Mouse (Mus musculus): Measurements from ENCODE around the gene Ccdc63. TPM values are rescaled to one million over a fixed set of nuclear protein-coding genes. Genes with fewer than 3 reads are reported as not detected.

The Ccdc63 gene
- polyA plus RNA-seq, 1 experiment from 2014 or later = not detected

DNA sequence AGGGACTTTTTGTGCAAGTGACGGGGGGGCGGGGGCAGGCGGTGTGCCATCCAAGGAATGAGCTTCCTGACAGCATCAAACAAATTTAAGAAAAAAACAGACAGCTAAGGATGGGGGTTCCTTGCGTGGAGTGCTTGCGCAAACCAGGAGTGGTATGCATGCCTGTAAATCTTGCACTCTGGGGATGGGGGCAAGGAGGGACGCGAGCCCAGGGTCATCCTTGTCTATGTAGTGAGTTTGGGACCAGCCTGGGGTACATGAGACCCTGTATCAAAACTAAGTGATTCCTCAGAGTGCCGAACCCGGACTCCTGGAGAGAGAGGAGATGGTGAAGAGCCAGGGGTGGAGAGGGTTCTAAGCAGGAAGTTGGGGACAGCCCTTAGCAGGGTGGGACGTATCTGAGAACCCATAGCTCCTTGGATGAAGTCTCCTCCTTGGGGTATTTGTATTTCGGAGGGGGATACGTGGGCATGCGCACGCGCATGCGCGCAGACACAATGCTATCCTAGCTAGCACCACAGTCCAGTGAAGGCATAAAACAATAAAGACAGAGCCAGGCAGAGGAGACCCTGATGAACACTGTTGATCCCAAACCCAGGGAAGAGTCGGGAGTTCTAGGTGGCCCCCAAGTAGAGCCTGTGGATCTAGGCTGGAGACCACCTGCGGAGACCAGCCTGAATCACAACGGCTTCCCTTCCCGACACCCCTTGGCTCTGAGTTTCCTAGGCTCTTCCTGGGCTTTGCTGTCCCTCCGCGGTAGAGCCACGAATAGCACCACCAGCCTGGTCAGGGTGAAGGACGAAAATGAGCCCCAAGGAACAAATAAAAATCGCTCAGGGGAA lies 29.3 kb downstream of the Ccdc63 start:
- 0 out of 2 replicates have a peak, but pooled peaks cover 5% of the 10 kb centered on the region for H3K4me1 ChIP-seq
- H3K36me3 ChIP-seq = no peaks in the 10 kb centered on the region
- no peaks in the 10 kb centered on the region for H3K27me3 ChIP-seq
- no peak overlapping the region for H3K27ac ChIP-seq
- ATAC-seq (replicated peaks; ENCODE audit: low FRiP score) = no peak
- H3K4me2 ChIP-seq = peak overlapping the region; percentile 36
- H3K9ac ChIP-seq = no peak overlapping the region
- WGBS = 68% methylated on average over 26 of the region's 26 CpGs
- H3K4me3 ChIP-seq (replicated peaks) = peak overlapping the region; percentile 7; the same call in 1 of the 2 replicates
- 0 out of 2 replicates have a peak, but pooled peaks cover 3% of the 10 kb centered on the region for H3K9me3 ChIP-seq (replicated peaks)

DNA sequence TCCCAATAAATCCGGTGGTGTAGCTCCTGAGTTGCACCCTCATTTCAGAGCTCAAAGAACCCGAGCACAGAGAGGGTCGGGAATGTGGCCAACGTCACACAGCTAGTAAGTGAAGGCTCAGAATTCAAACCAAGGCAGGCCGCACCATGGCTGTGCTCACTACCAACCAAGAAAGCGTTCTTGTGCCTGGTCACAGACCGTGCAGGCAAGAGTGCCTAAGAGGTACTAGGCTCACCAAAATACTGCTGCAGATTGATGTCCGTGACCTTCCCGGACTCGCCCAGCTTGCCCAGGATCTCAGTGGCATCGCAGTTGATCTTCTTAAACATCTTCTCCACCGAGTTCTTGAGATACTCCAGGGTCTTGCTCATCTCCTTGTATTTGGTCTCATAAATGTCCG lies 30.0 kb downstream of the Ccdc63 start:
- Histone ChIP-seq H3K9ac (no peak overlapping the region), H3K36me3 (no peaks in the 10 kb centered on the region), H3K9me3 (replicated peaks) (no peaks in the 10 kb centered on the region), H3K27ac (no peak overlapping the region), H3K4me1 (0 out of 2 replicates have a peak, but pooled peaks cover 5% of the 10 kb centered on the region), H3K4me3 (replicated peaks) (no peak overlapping the region), H3K27me3 (no peaks in the 10 kb centered on the region), H3K4me2 (no peak overlapping the region)
- no peak for ATAC-seq (replicated peaks; ENCODE audit: low FRiP score)
- WGBS = 93% methylated on average over 13 of the region's 13 CpGs

DNA sequence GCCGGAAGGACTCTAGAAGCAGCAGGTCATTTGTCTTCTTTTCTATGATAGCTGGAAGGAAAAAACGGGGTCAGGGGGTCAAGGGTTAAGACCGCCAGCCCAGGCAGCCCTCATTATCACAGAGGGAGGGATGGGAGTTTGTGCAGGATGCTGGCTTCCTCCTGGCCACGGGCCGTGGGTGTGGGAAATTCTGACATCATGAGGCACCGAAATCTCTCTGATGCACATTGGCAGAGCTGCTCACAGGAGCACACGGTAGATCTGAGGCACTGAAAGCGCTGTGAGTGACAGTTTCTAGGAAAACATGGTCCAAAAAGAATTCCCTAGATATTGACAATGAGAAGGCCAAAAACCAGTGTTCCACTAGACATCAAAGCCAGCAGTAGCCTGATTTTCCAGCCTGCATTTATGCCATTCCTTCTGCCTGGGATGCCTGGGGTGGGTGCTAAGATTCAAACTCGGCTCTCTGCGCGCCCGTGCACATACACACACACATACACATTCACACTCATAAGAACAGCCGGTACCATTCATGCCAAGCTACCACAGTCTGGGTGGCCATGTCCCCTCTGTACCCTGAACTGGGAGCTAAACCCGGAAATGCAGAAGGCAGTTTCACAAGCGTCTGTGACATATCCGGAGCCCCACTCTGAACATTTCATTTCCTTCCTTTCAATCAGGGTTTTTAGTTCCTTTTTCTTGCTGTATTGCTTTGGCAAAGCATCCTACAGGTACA lies 31.1 kb downstream of the Ccdc63 start:
- Histone ChIP-seq H3K27ac (no peak overlapping the region), H3K9ac (no peak overlapping the region), H3K4me2 (no peak overlapping the region), H3K27me3 (no peaks in the 10 kb centered on the region), H3K4me1 (0 out of 2 replicates have a peak, but pooled peaks cover 5% of the 10 kb centered on the region), H3K9me3 (replicated peaks) (no peaks in the 10 kb centered on the region), H3K36me3 (no peaks in the 10 kb centered on the region), H3K4me3 (replicated peaks) (no peak overlapping the region)
- WGBS = 54% methylated on average over 16 of the region's 16 CpGs
- no peak for ATAC-seq (replicated peaks; ENCODE audit: low FRiP score)

DNA sequence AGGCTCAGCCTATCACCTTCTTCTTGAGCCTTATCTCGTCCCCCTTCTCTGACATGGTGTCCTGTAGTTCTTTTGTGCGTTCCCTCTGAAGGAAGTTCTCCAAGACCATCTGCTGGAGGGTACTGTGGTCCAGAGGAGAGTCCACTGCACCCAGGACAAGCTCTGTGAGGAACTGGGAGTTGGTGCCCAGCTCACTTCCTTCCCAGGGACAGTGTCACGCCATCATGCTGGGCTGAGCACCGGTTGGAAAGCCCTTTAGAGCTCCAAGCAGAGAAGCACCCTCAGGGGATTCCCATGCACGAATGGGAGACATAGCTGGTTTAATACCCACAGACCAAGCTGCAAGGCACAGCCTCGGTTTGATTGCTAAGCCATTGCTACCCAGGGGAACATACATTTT lies 32.5 kb downstream of the Ccdc63 start:
- 73% methylated on average over 6 of the region's 6 CpGs for WGBS
- H3K4me3 ChIP-seq (replicated peaks) = no peak overlapping the region
- no peak overlapping the region for H3K4me2 ChIP-seq
- H3K4me1 ChIP-seq = peaks cover 7% of the 10 kb centered on the region
- ATAC-seq (replicated peaks; ENCODE audit: low FRiP score) = no peak
- no peak overlapping the region for H3K9ac ChIP-seq
- 0 out of 2 replicates have a peak, but pooled peaks cover 3% of the 10 kb centered on the region for H3K27me3 ChIP-seq
- no peaks in the 10 kb centered on the region for H3K36me3 ChIP-seq
- H3K9me3 ChIP-seq (replicated peaks) = no peaks in the 10 kb centered on the region
- no peak overlapping the region for H3K27ac ChIP-seq

DNA sequence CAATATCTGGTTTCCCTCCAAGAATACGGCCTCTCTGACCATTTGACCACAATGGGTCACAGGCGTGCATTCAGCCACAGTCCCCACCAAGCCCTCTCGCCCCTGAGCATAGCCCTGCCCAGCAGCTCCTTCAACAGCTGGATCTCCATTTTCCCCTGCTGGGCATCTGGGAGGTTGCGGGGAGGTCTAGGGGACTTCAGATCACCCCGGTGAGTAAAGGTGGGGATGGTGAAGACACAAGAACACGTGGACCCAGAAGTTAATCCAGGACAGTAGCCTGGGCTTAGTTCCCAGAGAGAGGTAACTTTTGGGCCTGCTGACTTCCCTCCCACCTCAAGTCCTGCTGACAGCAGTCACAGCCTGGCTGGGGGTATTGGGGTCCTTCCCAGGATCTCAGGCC lies 34.4 kb downstream of the Ccdc63 start:
- no peak overlapping the region for H3K27ac ChIP-seq
- no peak overlapping the region for H3K4me2 ChIP-seq
- H3K27me3 ChIP-seq = peaks cover 21% of the 10 kb centered on the region
- H3K4me3 ChIP-seq (replicated peaks) = no peak overlapping the region
- peaks cover 14% of the 10 kb centered on the region for H3K4me1 ChIP-seq
- H3K9ac ChIP-seq = no peak overlapping the region
- WGBS = 77% methylated on average over 6 of the region's 6 CpGs
- no peak for ATAC-seq (replicated peaks; ENCODE audit: low FRiP score)
- no peaks in the 10 kb centered on the region for H3K36me3 ChIP-seq
- no peaks in the 10 kb centered on the region for H3K9me3 ChIP-seq (replicated peaks)

DNA sequence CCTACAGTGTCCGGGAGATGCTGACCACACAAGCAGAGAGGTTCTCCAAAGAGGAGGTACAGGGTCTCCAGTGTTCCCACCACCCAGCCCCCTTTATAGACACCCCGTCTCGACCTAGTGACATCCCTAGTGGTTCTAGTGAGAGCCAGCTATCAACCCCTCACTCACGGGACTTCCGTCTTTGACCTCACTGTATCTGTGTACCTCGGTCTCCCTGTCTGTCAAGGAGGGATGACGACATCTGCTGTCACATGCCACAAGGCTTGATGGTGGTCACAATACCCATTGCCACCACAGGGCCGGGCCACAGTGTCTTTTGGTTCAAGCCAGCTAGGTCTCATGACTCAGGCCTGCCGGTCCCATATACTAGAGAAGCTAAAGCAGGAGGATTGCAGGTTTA lies 35.6 kb downstream of the Ccdc63 start:
- Histone ChIP-seq H3K4me1 (peaks cover 14% of the 10 kb centered on the region), H3K9ac (no peak overlapping the region), H3K4me2 (no peak overlapping the region), H3K4me3 (replicated peaks) (no peak overlapping the region), H3K36me3 (no peaks in the 10 kb centered on the region), H3K27ac (no peak overlapping the region), H3K9me3 (replicated peaks) (no peaks in the 10 kb centered on the region), H3K27me3 (peaks cover 30% of the 10 kb centered on the region)
- ATAC-seq (replicated peaks; ENCODE audit: low FRiP score) = no peak
- 90% methylated on average over 9 of the region's 9 CpGs for WGBS

DNA sequence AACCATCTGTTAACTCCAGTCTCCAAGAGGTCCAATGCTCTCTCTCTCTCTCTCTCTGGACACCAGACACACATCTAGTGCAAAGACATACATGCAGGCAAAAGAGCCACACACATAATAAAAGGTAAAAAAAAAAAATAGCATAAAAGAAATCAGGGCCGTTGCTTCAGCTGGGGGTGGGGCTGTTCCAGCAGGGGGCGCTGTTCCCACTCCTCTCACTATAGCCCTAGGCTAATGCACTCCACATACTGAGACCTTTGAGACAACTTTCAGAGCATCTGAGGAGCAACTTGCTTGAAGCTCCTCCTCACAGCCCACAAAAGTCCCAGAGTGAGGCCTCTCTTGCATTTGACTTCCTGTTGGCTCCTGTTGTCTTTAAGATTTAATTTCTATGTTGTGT lies 36.4 kb downstream of the Ccdc63 start:
- Histone ChIP-seq H3K27me3 (peaks cover 32% of the 10 kb centered on the region), H3K9me3 (replicated peaks) (no peaks in the 10 kb centered on the region), H3K4me1 (peaks cover 13% of the 10 kb centered on the region), H3K36me3 (no peaks in the 10 kb centered on the region), H3K4me2 (no peak overlapping the region), H3K4me3 (replicated peaks) (no peak overlapping the region), H3K9ac (no peak overlapping the region), H3K27ac (no peak overlapping the region)
- ATAC-seq (replicated peaks; ENCODE audit: low FRiP score) = no peak
- WGBS = 36% methylated on average over 2 of the region's 2 CpGs

DNA sequence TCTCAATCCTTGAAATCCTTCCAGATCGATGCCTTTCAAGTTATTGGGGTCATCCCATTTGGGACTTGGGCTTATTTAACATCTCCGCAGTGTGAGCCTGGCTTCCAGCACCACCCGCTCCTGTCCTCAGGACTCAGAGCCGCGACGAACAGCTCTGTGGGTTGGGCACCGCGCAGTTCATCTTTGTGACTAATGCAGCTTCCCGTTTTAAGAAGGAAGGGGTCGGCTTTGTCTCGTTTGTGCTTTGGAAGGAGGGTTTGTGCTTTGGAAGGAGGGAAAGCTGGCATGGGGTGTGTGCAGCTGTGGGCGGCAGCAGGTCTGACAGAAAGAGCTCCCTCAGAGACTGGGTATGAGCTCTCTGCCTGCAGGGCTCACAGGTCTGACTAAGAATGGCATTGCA lies 37.5 kb downstream of the Ccdc63 start:
- Histone ChIP-seq H3K27me3 (peaks cover 32% of the 10 kb centered on the region), H3K36me3 (no peaks in the 10 kb centered on the region), H3K9me3 (replicated peaks) (no peaks in the 10 kb centered on the region), H3K9ac (no peak overlapping the region), H3K4me3 (replicated peaks) (0 out of 2 replicates have a peak overlapping the region, but pooled peaks have one; percentile 9), H3K27ac (no peak overlapping the region), H3K4me1 (peaks cover 9% of the 10 kb centered on the region), H3K4me2 (peak overlapping the region; percentile 40)
- ATAC-seq (replicated peaks; ENCODE audit: low FRiP score) = no peak
- WGBS = 38% methylated on average over 12 of the region's 12 CpGs

DNA sequence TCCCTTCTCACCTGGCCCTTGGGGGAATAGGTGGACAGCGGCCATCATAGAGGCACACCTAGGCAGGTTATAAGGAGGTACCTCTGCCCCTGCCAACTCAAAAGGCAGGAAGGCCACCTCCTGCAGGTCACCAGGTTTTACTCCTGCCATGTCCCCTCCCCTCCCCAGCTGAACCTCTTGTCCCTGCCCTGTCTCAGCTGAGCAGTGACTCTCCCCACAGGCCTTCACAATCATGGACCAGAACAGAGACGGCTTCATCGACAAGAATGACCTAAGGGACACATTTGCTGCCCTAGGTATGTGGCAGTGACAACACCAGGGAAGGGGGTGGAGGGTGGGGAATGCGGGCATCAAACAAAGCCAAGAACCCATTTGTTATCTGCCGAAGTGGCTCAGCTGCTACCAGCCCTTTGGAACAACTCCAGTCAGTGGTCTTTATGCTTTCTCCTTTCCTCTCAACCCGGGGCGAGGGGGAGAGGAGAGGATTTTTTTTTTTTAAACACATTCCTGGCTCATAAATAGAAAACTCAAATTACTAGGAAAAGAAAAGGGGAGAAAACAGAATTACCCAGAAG lies 38.1 kb downstream of the Ccdc63 start:
- no peak overlapping the region for H3K9ac ChIP-seq

DNA sequence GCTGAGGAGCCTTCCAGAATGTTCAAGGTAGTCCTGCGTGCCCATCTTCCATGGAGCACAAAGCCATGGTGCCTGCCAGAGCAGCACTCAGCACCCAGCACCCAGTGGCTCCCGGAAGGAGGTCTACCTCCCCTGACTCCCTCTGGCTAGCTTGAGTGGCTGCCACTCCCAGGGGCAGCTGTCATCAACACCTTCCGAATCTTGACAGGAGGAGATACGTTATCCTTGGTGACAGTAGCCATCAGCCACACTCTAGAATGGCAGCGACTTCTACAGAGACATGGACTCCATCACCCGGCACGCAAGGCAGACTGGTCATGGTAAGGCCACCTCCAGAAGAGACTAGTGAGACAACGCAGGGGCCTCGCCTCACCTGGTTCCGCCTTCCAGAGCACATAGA lies 46.2 kb downstream of the Ccdc63 start:
- no peak for ATAC-seq (replicated peaks; ENCODE audit: low FRiP score)
- 89% methylated on average over 10 of the region's 10 CpGs for WGBS
- no peaks in the 10 kb centered on the region for H3K27me3 ChIP-seq
- H3K4me3 ChIP-seq (replicated peaks) = no peak overlapping the region
- no peaks in the 10 kb centered on the region for H3K9me3 ChIP-seq (replicated peaks)
- no peak overlapping the region for H3K9ac ChIP-seq
- H3K36me3 ChIP-seq = no peaks in the 10 kb centered on the region
- peaks cover 10% of the 10 kb centered on the region for H3K4me1 ChIP-seq
- H3K4me2 ChIP-seq = no peak overlapping the region
- H3K27ac ChIP-seq = no peak overlapping the region

More for the DNA sequence above, 38.1 kb downstream of the Ccdc63 start:
- Histone ChIP-seq H3K9me3 (replicated peaks) (no peaks in the 10 kb centered on the region), H3K27me3 (peaks cover 32% of the 10 kb centered on the region), H3K27ac (no peak overlapping the region), H3K4me2 (peak overlapping the region; percentile 40), H3K4me3 (replicated peaks) (0 out of 2 replicates have a peak overlapping the region, but pooled peaks have one; percentile 9), H3K36me3 (no peaks in the 10 kb centered on the region), H3K4me1 (peaks cover 9% of the 10 kb centered on the region)
- WGBS = 27% methylated on average over 7 of the region's 7 CpGs
- no peak for ATAC-seq (replicated peaks; ENCODE audit: low FRiP score)

DNA sequence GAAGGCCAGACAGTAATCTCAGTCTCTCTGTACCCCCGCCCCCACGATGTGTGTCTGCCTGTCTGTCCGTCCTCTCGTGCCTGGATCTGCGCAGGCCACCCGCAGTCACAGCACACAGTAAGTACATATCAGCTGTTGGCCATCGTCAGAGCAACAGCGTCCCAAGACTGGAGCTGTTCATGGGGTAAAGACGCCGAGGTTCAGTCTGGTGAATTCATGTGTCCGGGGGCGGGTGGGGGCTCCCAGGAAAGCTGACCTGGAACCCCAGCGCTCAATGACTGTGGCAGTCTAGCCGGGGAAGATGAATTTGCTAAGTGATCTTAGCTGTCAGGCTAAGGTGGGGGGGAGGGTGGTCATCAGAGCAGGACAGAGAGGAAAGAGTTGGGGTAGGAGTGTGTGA lies 46.9 kb downstream of the Ccdc63 start:
- Histone ChIP-seq H3K4me1 (peaks cover 10% of the 10 kb centered on the region), H3K27ac (no peak overlapping the region), H3K9me3 (replicated peaks) (no peaks in the 10 kb centered on the region), H3K36me3 (no peaks in the 10 kb centered on the region), H3K9ac (no peak overlapping the region), H3K27me3 (no peaks in the 10 kb centered on the region), H3K4me3 (replicated peaks) (no peak overlapping the region), H3K4me2 (no peak overlapping the region)
- no peak for ATAC-seq (replicated peaks; ENCODE audit: low FRiP score)
- WGBS = 68% methylated on average over 14 of the region's 14 CpGs

DNA sequence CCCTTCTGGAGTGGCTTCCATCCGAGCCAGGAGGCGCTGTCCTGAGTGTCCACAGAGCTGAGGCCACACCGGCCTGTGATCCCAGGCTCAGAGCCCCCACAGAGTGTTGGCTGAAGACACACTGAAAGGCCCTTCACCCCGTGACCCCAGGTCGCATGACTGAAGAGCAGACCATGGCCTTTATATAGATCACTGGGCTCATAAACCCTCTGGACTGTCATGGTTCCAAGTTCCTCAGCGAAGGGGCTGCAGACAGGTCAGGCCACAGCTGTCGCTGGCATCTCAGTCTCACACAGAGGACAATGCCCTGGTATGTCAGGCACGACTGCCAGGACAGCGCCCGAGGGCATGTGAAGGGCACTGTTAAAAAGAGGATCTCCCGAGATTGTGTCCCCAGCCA lies 47.8 kb downstream of the Ccdc63 start:
- Histone ChIP-seq H3K9me3 (replicated peaks) (no peaks in the 10 kb centered on the region), H3K4me1 (peaks cover 10% of the 10 kb centered on the region), H3K4me3 (replicated peaks) (no peak overlapping the region), H3K27ac (no peak overlapping the region), H3K9ac (no peak overlapping the region), H3K27me3 (no peaks in the 10 kb centered on the region), H3K4me2 (no peak overlapping the region), H3K36me3 (no peaks in the 10 kb centered on the region)
- 47% methylated on average over 11 of the region's 11 CpGs for WGBS
- ATAC-seq (replicated peaks; ENCODE audit: low FRiP score) = no peak
